Mouse (Mus musculus) spleen, adult 18-20 months (tissue): Measurements from ENCODE around the gene Shf.
A peak's percentile ranks its signal among the peaks of the same experiment; 100 is the strongest.

Experiments used
- DNase-seq, 2 experiments: peaks; one replicate each; pipeline ENCODE4 v3.0.0; 2022; ENCODE audit warnings: mixed read lengths in 2 of 2

Shf gene

DNA sequence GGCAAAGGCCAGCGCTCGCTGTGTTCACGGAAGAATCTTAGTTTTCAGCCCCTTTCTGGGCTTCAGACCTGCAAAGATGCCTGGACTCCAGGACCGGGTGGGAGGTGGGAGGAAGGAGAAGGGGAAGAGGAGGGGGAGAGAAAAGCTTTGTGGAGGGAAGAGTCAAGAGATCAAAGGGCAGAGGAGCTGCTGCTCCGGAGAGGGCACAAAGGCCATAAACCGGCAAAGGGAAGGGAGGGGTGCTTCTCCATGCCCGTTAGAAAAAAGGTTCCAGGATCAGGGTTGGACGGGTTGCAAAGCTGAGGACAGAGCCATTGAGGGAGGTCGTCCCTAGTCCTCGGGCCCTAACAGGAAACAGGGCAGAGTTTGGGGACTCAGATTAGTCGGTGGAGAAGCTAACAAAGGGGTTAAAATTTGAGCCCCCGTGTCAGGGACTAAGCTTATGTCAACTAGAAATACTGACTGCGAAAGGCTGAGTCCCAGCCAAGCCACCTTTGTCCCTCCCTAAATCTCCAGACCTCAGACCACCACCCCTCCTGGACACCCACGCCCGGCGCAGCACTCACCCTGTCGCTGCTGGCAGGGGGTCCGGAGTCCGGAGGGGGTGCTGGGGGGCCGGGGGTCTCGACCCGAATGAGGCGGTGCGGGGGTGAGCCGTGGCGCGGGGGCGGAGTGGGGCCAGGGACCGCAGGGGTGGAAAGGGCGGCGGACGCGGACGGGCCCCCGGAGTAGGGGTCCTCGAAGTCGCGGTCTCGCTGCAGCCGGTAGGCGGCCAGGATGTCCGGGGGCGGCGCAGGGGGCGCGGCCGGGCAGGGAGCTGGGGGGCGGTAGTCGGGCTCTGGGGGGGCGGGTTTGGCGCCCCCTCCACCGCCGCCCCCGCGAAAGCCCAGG is 636 bp downstream of the Shf start:
- no peak for DNase-seq

DNA sequence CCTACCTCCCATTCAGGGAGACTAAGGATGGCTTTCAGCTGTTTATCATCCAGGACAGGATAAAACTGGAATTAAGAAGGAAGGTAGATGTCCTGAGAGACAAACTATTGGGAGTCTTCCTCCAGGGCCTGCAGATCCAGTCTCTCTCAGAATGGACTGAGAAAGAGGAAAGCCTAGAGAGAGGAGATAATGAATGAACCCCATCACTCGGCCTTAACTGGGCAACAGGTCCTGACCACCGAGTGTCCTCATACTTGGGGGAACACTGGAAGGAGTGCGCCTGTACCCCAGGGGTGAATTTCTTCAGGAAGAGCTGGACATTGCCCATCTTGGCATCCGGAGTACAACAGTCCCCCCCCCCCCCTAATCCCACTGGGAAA is 1.3 kb downstream of the Shf start:
- no peak for DNase-seq

DNA sequence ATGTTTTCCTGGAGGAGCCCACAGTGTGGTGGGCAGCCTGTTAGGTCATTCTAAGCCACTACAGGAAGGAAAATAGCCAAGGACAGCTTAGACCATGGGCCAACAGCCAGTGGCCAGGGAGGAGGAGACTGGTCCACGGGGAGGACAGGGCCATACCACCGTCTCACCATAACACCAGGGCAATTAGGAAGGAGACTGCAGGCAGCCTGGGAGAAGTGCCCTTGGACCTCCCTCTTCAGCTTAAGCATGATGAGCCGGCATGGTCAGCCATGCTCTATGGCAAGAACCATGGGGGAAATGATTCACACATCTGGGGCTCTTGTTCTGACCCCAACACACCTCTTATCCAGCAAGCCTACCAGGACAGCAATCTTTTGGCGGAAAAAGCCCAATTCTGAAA is 1.8 kb downstream of the Shf start:
- no peak for DNase-seq

DNA sequence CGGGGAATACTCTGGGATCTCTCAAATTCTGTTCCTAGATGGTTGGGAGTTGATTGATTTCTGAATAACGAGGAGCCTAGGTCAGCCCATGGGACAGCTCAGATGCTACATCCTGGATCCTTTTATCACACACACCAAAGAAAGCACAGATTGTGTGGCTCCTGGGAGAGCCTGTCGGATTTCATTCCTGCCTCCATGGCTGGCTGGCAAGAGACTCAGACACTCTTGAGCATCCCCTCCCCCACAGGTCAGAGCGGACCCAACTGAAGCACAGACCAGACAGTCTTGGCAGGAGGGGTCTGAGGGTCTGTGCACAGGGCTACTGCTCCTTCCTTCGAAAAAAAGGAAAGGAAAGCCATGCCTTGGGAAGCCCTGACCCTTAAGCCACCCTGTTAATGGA is 2.3 kb downstream of the Shf start:
- DNase-seq, result no peak

- no peak for DNase-seq
These were observed 2.9 kb downstream of the Shf start for GRCm38 (mm10) chr2:122366039-122366438.

DNA sequence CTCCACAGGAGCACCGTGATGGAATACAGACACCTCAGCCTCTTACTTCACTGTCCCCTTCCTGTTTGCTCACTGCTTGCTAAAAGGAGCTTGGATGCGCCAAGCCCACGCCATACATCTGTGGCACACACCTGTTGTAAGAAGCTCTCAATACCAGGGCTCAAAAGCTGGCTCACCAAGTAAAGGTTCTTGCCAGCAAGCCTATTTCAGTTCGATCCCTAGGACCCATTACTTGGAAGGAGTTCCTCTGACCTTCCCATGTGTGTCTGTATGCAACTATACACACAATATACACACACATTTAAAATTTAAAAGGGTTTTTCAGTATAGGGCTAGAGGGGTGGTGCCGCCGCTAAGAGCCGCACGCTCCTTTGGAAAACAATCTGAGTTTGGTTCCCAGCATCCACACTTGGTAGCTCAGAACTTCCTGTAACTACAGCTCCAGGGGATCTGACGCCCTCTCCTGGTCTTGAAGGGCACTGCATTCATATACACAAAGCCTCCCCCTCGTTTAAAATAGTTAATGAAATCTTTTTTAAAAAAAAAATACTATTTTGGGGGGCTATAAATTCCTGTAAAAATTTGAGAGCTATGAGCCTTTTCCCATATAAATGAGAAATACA is 3.6 kb downstream of the Shf start:
- no peak for DNase-seq

GRCm38 (mm10) chr2:122364352-122364944 is 4.5 kb downstream of the Shf start:
- DNase-seq, result no peak

- no peak for DNase-seq
These were observed 6.1 kb downstream of the Shf start for GRCm38 (mm10) chr2:122362622-122363523.

DNA sequence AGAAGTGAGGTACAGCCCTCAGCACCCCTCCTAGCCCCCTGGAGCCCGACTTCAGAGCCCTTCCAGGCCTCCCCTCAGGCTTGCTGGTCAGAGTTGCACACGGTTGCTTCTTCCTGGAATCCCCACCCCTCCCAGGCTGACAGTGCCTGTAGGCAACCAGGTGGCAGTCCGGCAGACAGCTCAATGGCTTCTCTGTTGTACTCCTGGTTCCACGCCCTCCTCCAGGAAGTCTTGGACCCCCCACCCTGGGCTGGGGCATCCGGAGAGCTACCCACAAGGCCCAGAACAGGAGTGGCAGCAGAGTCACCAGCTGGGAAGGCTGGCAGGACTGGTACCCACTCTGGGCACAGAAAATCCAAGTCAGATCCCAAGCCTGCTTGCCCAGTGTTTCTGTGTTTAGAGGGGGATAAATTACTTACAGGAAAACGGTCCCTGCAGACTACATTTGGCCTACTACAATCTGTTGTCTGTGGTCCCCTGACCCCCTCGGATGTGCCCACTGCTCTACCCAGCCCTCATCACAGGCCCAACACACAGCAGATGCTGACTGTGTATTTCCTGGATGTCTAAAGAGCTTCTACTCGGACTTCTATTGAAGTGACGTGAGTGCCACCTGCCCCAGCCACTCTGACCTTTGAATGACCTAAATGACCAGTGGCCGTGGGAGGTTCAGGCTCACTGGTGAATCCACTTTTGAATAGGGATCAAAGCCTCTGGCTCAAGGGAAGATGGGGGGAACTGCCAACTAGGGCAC is 6.9 kb downstream of the Shf start:
- no peak for DNase-seq

GRCm38 (mm10) chr2:122361181-122361580 is 7.8 kb downstream of the Shf start:
- DNase-seq, result no peak

GRCm38 (mm10) chr2:122360310-122360709 is 8.7 kb downstream of the Shf start:
- DNase-seq, result no peak

DNA sequence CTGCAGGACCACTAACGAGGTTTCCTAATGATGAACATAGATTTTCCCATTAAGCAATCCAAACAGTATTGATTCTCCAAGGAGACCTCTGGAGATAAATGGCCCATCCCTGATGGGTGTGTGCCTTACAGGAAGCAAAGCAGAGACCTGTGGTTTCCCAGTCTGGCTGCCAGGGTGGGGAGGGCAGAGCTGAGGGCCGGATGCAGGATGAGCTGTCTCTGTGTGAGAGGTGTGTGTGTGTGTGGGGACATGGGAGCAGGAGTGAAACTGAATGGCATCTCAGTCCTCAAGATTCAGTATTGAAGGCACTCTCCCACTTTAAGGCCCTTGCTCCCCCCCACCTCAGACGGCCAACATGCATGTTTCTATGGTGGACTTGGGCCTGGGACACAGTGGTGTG is 12.8 kb downstream of the Shf start:
- no peak for DNase-seq

DNA sequence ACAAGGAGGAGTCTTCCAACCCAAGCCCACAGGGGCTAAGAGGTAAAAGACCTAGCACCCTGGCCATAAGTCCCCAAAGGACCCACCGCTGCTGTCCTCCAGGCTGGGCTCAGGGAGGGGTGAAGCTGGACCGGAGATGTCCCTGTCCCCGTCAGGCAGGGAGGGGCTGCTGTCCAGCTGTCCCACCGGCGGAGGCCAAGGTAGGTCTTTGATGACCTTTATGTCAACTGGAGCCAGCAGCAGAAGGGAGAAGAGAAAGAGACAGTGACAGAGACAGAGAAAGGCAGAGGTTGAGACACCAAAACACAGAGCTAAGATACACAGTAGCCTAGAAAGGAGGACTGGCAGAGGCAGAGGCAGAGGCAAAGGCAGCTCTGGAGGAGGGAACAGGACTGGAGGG is 13.6 kb downstream of the Shf start:
- no peak for DNase-seq

- DNase-seq, result no peak
These were observed 14.6 kb downstream of the Shf start for GRCm38 (mm10) chr2:122354191-122354929.

- no peak for DNase-seq
These were observed 15.2 kb downstream of the Shf start for GRCm38 (mm10) chr2:122353765-122354164.

DNA sequence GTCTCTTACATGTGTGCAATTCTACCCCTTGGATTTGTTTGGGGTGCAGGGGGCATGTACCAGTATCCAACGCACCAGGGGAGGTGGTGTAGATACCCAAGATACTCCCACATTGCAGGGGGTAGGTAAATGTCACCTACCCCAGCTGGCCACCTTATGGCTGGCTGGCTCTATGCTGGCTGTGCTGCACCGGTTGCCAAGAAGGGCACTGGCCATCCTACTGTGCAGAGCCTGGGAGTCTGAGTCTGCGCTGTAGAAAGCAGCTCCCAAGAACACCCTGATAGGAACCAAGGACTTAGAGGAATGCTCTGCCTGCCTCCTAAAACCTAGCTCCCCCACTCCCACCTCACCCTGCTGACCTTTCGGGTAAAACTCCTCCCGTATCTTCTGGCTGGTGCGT is 16.0 kb downstream of the Shf start:
- no peak for DNase-seq

GRCm38 (mm10) chr2:122351931-122352329 is 17.0 kb downstream of the Shf start:
- no peak for DNase-seq

GRCm38 (mm10) chr2:122351156-122351930 is 17.6 kb downstream of the Shf start:
- no peak for DNase-seq

DNA sequence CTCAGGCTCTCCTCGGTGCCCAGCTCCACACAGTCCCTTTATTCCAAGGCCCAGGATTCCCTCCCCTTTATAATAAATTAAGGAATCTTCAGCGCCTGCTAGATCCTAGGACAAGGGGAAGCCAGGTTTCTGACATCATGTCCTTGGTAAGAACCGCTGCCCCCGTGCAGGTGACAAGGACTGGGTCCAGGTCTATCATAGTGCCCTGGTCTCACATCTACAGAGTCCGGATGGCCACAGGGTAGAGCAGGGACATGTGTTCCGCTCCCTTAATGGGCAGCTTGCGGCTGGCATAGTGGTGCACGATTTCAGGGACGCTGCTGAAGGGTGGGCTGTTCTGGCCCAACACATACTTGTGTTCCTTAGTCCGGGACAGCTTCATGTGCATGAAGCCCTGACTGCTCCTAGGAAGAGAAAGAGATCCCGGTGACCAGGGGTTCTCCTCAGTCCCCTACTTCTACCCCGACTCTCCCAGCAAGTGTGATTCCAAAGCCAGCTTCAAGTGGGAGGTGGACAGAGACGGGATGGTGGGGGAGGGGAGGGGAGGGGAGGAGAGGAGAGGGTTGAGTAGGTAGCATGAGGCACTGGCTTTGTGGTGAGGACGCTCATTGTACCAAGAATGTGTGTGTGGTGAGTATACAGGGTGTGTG is 19.7 kb downstream of the Shf start:
- no peak for DNase-seq

GRCm38 (mm10) chr2:122348531-122349131 is 20.3 kb downstream of the Shf start:
- peak; percentile 71 to 82 for DNase-seq
